Mouse (Mus musculus) lung, postnatal 36 days (tissue): ENCODE measurements around the gene Ass1.

ENCODE experiments used
- DNase-seq: peaks from one replicate; pipeline ENCODE4 v3.0.0; 2022; ENCODE audit warnings: mixed read lengths

Ass1 gene

DNA sequence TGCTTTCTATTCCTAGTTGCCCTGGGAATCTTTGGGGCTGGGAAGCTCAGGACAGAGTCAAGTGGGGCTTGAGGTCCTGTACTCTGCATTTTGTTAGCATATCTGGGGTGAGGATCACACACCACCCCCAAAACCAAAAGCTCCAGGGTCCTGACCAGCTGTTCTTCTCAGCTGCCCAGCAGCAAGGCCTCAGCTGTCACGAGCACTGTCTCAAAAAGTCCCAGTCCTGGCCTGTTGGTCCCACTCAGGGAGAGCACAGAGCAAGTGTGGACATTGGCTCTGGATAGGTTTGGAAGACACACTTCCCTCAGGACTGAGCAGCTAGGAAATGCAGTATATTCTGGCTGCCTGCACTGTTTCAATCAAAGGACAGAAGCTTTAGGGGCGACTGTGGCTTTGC lies 20.5 kb downstream of the Ass1 start:
- DNase-seq: no peak

DNA sequence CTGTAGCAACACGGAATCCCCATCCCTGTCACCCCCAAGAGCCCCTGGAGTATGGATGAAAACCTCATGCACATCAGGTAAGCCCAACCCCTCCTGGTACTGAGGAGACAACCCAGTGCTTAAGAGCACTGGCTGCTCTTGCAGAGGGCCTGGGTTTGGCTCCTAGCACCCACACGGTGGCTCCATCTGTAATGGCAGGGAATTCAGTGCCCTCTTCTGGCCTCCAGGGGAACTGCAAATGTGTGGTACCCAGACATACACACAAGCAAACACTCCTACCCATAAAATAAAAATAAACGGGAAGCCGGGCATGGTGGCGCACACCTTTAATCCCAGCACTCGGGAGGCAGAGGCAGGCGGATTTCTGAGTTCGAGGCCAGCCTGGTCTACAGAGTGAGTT lies 22.3 kb downstream of the Ass1 start:
- DNase-seq: no peak

DNA sequence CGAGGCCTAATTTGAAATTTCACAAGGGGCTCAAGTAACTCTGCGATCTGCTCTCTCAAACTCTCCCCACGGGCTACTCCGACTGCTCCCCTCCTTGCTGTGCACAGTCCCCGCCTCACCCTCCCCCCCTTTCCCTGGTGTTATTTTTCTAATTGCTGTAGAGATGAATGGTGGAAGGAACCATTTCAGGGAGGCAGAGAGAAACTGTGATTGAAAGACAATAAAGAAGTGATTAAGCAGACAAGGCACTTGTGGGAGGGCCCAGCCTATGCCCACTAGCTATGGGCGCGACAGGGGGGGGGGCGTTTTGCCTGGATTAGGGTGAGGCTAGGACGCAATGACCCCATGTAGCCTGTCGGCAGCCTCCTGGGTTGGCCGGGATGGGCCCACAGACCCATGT lies 23.2 kb downstream of the Ass1 start:
- no peak for DNase-seq

DNA sequence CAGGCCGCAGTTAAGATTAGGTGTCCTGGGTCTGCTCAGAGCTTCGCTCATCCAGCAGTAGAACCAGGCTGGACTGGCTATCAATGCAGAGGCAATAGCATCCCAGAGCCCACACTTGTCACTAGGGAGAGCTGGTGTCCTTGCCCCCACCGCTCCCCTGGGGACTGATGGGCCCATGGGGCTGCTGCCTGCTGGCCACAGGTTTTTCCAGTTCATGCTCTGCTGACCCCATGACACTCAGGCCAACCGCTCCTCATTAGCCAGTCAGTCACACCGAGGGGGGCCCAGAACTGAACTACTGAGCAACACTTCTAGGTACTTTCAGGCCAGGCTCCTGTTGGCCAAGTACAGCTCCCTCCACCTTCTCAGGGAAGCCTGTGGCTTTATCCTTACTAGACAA lies 24.3 kb downstream of the Ass1 start:
- DNase-seq: no peak

DNA sequence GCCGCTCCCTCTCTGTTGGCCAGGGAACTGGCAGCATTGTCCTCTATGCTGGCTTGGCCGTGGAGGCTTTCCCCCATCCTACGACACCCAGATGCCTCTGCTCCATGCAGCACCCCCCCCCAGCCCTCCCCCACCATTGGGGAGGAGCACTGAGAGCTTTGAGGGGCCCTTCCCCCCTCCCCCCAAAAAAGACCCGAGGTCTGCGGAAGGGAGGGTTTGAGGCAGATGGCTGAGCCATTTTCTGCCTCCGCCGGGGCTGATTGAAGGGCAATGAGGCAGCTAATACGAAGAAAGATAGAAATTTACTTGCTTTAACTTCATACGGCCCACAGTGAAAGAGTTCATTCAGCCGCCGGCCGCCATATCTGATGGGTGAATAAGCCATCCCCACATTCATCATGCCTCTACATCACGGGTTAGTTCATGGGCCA lies 25.1 kb downstream of the Ass1 start:
- DNase-seq: no peak

DNA sequence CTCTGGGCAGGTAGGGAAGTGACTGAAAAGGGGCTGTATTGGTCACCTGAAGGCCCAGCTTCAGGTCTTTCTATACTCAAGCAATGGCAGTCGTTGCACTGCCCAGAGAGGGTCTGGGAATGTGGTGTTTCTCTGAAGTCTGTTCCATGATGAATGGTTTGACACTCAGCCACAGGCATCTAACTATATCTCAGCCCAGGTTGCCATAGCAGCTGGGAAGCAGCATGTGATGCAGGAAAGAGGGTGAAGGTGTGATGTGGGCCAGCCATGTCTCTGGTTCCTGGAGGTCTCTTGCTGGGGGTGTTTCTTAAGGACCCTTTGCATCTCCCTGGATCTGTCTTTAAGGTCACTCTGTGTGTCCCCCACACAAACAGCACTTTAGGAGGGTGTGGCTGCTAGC lies 26.1 kb downstream of the Ass1 start:
- no peak for DNase-seq

DNA sequence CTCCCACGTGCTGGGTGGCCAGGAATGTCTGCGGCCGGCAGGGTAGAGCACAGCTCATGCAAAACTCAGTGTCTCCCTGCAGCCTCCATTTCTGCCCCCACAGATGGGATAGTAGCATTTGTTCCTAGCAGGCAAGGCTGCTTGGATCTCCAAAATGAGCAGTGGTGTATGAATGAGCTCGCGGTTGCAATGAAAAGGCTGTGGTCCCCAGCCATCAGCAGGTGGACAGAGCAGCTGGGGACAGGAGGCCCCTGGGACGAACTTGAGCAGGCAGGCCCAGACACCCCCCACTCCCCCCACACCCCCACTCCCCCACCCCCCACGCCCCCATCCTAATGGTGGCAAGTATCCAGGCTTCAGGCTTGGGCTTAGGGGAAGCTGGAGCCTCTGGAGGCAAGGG lies 27.1 kb downstream of the Ass1 start:
- no peak for DNase-seq

DNA sequence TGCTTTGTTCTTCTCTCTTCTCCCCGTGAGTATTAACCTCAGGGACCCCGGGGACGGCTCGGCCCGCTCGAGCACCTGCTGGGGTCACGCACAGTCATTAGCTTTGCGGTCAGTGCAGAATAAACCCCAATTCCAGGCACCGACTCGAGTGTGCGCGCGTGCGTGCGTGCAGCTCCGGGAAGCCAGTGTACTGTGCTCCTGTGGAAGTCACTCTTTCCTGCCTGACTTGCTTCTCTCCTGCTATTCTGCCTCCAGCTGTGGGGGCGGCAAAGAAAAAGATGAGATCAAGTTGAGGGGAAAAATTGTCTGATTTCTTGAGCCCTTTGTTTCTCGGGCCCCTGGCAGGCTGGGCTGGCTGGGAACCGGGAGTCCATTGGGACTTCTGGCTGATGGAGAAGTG lies 27.6 kb downstream of the Ass1 start:
- no peak for DNase-seq

DNA sequence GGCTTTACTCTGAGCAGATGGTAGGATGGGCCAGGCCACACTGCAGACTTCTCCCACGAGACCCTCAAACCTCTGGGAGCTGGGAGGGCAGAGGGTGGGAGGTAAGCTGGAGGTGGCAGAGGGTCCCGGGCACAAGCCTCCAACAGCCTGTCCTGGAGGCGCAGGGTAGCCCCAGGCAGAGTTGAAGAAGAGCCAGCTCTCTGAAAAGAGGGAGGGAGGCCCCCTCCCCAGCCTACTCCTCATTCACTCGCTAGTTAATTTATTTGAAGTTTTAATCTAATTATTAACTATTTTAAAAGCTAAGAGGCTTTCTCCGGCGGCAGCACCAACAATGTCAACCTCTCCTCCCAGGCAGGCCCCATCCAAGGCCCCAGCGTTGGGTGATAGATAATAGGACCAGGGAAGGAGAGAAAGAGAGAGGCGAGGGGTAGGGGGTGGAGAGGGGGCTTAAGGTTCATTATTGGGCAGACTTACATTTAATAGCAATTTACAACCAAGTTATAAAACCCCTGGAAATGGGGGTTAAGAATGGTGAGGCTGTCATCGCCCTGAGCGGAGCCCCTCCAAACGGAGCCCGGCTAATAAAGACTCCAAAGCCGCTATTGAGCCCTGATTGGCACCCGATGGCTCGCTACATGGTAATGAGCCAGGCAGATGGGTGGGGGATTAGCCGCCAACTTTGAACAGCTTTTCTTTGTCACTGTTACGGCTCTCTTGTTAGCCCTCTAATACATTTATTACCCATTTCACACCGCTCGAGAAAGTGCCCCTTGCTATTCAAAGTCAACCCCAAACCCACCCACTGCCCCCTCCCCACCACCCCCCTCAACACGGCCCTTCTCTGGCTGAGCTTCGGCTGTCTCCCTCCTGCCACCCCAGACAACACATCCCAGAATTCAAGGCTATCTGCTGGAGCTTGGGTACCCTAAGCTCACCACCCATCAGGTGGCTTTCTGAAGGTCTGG lies 29.6 kb downstream of the Ass1 start:
- DNase-seq: no peak

DNA sequence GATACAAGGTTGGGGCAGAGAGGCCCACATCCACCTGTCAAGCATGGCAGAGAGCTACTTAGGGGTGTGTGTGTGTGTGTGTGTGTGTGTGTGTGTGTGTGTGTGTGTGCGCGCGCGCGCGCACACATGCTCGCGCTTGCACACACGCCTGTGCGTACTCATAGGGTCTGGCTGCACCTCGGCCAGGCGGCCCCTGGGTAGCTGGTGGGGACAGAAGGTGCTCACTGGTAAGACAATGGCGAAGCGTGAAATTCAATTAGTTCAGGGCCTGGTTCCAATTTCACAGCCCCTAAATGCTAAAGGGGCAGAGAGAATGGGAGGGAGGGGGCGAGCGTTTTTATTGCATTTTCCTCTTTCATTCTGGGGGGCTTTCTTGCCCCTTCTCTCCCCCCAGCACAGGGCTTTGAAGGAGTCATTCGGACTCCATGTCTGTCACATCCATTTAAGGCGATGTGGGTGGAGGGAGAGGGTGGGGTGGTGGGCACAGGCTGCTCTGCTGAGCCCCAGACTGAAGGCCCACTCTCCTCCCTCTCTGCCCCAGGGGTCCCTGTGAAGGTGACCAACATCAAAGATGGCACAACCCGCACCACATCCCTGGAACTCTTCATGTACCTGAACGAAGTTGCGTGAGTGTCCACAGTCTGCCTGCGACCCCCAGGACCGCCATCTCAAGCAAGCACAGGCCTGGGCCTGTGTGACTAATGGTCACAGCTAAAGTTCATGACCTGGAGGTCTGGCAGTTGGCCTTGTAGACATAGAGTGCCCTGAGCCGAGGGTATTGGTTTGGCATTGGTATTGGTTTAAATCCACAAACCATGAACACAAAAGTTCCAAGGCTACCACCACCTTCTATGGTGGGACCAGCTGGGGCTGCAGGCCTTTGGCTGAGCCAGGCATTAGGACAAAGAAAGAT lies 30.5 kb downstream of the Ass1 start:
- DNase-seq: no peak

DNA sequence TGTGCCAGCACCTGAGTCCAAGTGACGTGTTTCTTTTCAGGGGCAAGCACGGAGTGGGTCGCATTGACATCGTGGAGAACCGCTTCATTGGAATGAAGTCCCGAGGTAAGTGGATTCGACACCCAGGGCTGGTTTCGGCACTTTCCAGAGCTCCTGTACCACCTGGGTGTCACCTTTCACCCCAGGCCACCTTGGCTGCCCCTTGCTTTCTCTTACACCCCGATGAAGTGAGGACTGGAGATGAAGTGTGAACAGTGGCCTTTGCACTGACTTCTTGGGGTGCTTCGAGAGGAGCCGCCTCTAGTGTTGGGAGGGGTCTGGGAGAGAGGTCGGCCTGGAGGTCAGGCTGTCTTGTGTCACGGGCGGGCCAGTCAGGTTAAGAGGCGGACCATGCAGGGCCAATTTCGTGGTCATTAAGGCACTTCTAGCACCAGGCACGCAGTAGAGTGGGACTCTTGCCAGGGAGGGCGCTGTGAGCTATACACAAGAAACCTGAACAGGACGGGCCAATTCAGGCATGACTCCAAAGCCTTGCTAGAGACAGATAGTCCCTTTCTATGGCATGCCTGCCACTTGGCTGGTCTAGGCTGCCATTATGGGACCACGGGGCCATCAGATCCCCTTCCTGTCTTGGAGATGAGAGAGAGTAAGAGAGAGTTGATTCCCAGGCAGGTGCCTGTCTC lies 31.6 kb downstream of the Ass1 start:
- DNase-seq: peak; percentile 27

DNA sequence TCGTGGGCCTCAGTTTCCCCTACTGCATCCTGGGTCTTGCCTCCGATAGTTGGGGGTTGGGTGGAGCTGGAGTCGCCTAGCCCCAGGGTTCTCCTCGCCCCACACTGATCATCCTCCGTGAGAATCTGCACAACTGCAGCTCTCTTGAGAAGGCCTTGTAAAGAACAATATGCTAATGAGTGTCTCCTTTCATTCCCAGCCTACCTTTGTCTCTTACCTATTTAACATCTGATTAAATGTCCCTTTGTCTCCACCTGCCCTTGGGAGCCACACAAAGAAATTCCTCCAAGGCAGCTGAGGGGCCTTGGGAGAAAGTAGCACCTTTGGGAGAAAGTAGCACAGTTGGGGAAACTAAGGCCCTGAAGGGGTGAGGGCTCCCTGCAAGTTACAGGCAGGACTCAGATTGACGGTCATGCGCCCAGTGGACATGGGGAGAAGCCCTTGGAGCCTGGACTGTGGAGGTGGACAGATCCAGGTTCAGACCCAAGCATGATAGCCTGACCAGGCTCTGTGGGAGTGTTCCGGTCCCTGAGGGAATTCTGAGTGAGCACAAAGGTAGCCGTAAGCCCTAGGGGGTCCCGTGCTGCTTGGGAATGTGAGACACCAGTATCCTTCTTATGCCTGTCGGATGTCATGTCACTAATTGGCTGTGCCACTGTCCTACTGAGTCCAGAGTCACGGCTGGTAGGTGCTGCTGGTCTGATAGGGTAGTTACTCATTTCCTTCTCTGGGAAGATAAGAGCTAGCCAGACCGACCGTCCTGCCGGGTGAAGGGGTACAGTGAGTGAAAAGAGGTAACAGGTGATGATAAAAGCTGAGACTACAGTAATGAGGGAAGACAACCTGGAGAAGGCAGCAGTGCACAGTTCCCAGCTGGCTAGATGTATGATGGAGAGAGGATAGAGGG lies 32.9 kb downstream of the Ass1 start:
- no peak for DNase-seq

DNA sequence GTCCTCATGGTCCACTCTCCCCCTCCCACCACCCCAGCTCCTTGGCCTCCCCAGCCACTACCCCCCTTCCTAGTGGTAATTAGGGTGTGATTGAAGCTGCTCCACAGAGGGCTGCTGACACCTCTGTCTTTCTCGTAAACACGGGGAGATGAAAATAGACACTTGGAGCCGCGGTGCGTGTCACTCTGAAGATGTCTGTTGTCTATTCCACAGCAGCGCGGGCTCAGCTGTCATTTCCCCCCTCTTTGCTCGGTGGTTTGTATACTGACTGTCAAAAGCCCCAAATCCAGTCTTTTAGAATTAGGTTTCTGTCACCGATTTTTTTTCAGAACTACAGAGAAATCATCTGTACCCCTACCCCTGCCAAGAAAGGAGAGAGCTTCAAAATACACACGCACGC lies 35.5 kb downstream of the Ass1 start:
- no peak for DNase-seq

DNA sequence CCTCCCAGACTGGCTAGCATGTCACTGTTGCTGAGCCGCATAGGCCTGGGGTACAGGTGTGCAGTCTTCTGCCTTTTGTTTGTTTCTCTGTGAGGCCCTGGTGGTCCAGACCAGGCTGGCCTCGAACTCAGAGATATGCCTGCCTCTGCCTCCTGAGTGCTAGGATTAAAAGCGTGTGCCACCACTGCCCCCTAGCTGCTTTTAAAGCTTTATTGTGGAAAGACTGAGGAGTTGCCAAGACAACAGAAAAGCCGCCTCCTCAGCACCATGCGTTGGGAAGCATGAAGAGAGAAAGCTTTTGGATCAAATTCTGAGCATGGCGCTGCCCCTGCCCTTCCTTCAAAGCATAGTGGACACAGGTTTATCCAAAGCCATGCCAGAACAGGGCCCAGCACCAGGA lies 38.8 kb downstream of the Ass1 start:
- no peak for DNase-seq

DNA sequence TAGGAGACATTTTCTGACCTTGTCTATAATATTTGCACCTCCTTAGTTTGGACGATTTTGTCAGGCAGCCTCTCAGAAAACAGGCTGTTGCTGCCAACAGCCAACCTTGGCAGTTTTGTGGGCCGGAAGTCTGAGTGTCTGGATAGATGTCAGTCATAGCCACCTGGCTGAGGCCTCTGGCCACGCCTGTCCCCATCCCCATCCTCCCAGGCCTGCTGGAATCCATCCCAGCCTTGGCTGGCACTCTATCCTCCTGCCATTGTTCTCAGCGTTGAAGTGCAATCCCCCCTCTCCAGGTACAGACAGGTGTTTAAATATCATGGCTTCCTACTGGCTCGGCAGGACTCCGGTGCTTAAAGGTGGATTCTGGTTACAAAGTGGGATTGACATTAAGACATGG lies 41.3 kb downstream of the Ass1 start:
- no peak for DNase-seq

DNA sequence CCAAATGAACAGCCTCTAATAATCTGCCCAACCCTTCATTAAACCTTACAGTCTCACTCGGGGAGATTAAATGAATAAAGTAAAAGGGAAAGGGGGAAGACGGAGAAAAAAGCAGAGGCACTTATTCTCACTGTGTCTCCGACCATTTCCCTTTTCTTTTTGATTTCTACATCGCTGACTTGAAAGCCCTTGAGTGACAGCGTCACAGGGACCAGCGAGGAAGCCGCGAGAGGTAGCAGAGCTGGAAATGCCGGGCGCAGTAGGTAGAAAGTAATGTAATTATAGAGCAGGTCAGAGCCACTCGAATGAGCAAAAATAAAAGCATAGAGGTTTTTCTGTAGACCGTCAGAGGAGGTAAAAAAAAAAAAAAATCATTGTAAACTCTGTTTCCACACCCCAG lies 46.5 kb downstream of the Ass1 start:
- DNase-seq: no peak

DNA sequence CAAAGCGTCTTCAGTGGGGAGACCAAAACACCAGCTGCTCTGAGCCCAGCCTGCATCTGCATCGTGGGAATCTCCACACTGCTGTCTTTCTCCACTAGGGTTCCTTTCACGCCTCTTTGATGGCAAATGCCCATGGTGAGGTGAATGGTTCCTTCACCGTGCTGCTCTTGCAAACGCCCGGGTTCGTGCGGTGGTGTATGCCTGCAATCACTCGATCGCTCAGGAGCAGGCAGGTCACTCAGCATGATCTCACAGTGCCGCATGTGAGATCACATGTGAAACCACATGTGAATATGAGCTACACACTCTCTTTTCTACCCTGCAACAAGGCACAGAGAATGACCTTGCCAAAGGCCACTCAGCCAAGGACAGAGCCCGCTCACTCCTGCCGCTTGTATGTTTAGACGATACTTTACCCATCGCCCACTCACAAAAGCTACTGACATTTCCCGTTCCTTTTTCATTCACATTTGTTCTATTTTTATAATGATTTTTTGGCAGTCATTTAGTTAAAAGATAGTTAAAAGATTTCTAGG lies 51.9 kb downstream of the Ass1 start:
- no peak for DNase-seq

DNA sequence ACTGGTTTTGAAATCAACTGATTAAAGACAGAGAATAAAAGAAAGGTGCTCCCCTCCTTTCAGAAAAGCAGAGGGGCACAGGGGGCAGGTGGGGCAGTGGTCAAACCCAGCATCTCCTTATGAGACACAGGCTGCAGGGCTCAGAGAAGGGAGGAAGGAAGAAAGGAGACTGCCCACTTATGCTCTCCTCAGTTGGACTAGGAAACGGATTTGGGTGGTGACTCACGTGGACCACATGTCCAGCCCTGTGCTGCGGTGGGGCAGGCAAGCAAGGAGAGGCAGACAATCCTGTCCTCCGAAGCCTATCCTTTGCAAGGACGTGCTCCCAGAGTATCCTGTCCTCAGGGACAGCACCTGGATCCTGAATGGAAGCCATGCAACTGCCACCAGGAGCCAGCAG lies 54.6 kb downstream of the Ass1 start:
- no peak for DNase-seq

DNA sequence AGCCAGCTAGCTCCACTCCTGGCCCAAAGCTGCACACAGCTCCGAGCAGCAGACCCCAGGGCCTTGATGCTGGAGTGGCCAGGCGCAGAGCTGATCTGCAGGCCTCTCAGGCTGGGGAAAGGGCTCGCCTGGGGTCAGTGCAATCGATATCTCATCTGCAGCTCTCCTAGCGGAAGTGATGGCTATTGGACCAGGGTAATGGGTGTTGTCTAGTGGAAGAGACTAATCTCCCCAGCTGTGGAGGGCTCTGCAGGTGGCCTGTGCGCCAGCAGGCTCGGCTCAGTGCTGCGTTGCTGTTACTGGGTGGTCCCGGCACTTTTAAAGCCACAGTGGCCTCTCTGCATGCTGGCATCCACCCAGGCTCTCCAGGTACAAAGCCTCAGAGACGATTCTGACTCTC lies 55.8 kb downstream of the Ass1 start:
- no peak for DNase-seq

DNA sequence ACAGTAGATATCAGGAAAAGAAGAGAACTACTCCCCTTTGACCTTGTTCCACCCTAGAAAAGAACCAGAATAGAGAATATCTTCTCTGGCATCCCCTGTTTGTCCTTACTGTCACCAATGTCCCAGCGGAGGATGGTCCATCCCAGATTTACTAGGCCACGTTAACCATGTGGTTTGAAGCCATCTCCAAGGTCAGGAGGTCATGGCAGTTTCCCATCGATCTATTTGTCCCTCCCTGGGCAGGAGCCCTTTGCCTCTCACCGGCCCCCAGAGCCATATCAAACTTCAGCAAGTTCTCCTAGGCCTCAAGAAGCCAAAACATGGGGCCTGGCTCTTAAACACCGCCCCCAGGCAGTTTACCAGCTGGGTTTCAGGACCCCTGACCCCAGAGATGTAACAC lies 60.2 kb downstream of the Ass1 start:
- no peak for DNase-seq

DNA sequence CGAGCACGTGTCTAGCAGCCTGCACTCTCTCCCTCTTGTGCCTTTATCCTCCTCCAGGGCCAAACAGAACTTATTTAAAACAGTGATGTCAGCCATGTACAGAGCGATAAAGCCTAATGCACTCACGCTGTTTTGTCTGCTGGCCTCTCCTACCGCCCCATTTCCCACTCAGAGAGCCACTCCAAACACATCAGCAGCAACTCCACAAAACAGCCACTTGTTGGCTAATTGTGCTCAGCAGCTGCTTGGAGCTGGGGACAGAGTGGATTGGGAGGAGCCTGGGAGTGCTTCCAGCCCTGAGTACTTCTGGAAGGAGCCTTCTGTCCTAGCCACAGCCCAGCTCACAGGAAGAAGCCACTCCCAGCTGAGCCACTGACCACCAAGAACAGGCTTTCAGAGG lies 67.0 kb downstream of the Ass1 start:
- DNase-seq: peak; percentile 88

DNA sequence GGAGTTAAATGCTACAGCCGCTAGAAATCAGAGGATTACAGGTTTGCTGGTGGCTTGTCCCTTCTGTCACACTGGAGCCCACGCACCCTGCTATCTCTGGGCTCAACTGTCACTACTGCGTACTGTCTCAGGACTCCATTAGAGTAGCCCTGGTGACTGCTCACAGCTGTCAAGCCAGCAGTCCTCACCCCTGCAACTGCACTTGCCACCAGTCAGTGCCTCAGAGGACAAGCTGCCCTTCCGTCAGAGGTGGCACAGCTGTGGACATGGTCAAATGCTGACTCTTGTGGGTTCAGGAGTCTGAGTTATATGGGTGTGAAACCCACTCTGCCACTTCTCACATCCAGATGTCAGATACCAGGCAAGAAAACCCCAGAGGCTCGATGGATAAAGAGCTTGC lies 68.7 kb downstream of the Ass1 start:
- DNase-seq: no peak
